Mouse (Mus musculus): Measurements from ENCODE around the gene Pxylp1.

GRCm38 (mm10) chr9:96935556-96936300 is 43.3 kb upstream of the Pxylp1 start:
- no peak for TF ChIP-seq POLR2AphosphoS5 (IDR thresholded peaks at IDR 0.05; ENCODE audit: insufficient replicate concordance, low read depth, low read length)
- no peak for TF ChIP-seq CTCF (IDR thresholded peaks at IDR 0.05; ENCODE audit: low read depth, low read length)

Data from G1E (cell line).